Mouse (Mus musculus): ENCODE results near the gene Pou1f1. TPM values are rescaled to one million over a fixed set of nuclear protein-coding genes. Genes with fewer than 3 reads are reported as not detected.

Gene Pou1f1
- polyA plus RNA-seq, 1 experiment = not detected

DNA sequence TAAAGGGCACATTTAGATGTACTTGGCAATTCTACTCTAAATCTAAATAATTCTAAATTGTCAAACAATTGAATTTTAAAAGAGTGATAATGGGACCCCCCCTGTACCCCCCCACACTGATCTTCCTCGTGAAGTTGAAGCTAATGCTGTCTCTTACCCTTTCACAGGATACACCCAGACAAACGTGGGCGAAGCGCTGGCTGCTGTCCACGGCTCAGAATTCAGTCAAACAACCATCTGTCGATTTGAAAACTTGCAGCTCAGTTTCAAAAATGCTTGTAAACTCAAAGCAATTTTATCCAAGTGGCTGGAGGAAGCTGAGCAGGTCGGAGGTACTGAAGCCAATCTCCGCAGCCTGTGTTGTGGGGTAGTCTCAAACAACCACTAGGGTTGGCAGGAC lies 11.4 kb downstream of the Pou1f1 start:
- no peak for TF ChIP-seq POLR2A (IDR thresholded peaks at IDR 0.05; ENCODE audit: borderline replicate concordance, extremely low read depth, low read depth, low read length)
- no peak for TF ChIP-seq CTCF (IDR thresholded peaks at IDR 0.05; ENCODE audit: insufficient read depth, low read length)
- H3K4me1 ChIP-seq (ENCODE audit: control insufficient read depth, insufficient read depth, low read length) = no peaks in the 10 kb centered on the region
- no peak for DNase-seq
- no peak overlapping the region for H3K4me3 ChIP-seq (replicated peaks; ENCODE audit: extremely low read depth, low read depth, low read length)
- 58% methylated on average over 8 of the region's 8 CpGs for WGBS

DNA sequence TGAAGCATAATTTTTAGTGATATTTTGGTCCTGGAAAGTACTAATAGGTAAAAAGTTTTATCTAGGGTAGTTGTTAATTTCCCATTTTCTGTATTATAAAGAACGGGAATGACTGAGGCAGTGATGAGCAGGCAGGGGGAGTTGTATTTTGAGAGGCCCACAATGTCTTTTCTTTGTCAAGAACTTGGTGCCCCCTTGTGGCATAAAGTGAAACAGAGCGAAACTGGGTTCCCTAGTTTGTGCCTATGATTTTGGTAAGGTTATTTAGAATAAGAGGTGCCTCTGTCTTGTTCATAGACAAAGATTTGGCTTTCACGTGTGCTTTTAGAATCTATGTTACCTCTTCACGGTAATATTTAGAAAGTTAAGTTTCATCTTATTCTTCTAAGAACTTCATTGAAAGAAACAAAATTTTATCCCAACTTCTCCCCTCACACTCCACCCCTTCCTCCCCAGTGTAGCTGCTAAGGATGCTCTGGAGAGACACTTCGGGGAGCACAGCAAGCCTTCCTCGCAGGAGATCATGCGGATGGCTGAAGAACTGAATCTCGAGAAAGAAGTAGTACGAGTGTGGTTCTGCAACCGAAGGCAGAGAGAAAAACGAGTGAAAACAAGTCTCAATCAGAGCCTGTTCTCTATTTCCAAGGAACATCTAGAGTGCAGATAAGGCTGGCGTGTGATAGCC lies 13.1 kb downstream of the Pou1f1 start:
- 29% methylated on average over 12 of the region's 12 CpGs for WGBS
- no peak for DNase-seq
- H3K4me3 ChIP-seq (replicated peaks; ENCODE audit: extremely low read depth, low read depth, low read length) = no peak overlapping the region
- TF ChIP-seq POLR2A (IDR thresholded peaks at IDR 0.05; ENCODE audit: borderline replicate concordance, extremely low read depth, low read depth, low read length) = no peak
- H3K4me1 ChIP-seq (ENCODE audit: control insufficient read depth, insufficient read depth, low read length) = no peaks in the 10 kb centered on the region

DNA sequence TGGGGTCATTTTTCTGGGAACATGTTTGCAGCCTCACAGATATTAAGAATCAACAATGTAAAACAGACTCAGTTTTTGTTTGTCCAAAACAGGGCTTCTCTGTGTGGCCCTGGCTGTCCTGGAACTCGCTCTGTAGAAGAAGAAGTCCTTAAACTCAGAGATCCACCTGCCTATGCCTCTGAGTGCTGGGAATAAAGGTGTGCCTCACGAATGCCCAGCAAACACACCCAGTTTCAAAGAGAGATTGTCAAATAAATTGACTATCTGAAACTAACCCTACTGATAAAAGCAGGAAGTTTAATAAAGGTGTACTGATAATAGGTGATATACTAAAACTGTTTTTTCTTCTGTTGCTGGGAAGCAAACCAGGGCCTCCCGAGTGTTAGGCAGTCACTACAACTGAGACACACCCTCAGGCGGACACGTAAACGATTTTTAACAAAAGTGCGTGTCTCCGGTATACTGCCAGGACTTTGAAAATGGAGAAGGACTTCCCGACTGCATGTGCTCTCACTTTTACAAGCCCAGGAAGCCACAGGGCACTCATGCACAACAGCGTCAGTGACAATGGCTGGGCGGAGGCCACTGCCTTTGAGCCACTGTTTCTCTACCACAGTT lies 23.5 kb downstream of the Pou1f1 start:
- WGBS = 81% methylated on average over 11 of the region's 11 CpGs
- no peak for DNase-seq
- no peaks in the 10 kb centered on the region for H3K4me1 ChIP-seq (ENCODE audit: control insufficient read depth, insufficient read depth, low read length)
- H3K4me3 ChIP-seq (replicated peaks; ENCODE audit: extremely low read depth, low read depth, low read length) = no peak overlapping the region
- TF ChIP-seq POLR2A (IDR thresholded peaks at IDR 0.05; ENCODE audit: borderline replicate concordance, extremely low read depth, low read depth, low read length) (no peak), CTCF (IDR thresholded peaks at IDR 0.05; ENCODE audit: insufficient read depth, low read length) (no peak)

DNA sequence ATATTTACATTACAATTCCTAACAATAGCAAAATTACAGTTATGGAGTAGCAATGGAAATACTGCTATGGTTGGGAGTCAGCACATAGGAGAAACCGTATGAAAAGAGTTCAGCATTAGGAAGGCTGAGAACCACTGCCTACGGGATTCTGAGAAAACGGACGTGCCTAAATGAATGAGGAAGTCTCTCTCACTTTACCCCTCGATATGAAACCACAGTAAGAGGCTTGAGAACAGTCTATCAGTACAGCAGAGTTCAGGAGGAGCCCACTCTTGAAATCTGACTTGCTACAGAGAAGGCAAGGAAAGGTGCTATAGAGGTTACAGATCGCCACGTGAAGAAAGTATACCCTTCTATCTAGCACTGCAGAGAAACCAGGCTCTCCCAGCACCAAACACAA lies 28.6 kb downstream of the Pou1f1 start:
- Histone ChIP-seq H3K4me1 (ENCODE audit: control insufficient read depth, insufficient read depth, low read length) (no peaks in the 10 kb centered on the region; the same call in 1 of the 2 replicates), H3K4me3 (replicated peaks; ENCODE audit: extremely low read depth, low read depth, low read length) (no peak overlapping the region)
- 65% methylated on average over 7 of the region's 7 CpGs for WGBS
- TF ChIP-seq POLR2A (IDR thresholded peaks at IDR 0.05; ENCODE audit: borderline replicate concordance, extremely low read depth, low read depth, low read length) (no peak), CTCF (IDR thresholded peaks at IDR 0.05; ENCODE audit: insufficient read depth, low read length) (no peak)
- DNase-seq = no peak

DNA sequence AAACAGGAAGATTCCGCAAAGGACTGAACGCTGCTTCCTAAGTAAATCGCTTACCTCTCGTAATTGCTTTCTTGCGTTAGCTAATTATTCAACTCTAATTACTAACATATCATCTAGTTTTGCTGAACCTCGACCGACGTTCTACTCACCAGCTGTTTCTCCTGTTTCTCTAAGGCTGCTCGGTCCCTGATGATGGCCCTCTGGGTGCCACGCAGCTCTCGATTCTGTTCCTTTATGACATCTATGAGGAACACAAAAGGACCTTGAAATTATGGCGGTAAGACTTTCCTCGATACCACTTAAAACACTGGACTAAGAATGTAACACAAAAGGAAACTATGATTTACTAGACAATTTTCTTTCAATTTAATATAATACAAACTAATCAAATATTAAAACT lies 30.5 kb downstream of the Pou1f1 start:
- peaks cover 8% of the 10 kb centered on the region; the same call in 1 of the 2 replicates for H3K4me1 ChIP-seq (ENCODE audit: control insufficient read depth, insufficient read depth, low read length)
- TF ChIP-seq POLR2A (IDR thresholded peaks at IDR 0.05; ENCODE audit: borderline replicate concordance, extremely low read depth, low read depth, low read length) = no peak
- no peak for TF ChIP-seq CTCF (IDR thresholded peaks at IDR 0.05; ENCODE audit: insufficient read depth, low read length)
- DNase-seq = no peak
- H3K4me3 ChIP-seq (replicated peaks; ENCODE audit: extremely low read depth, low read depth, low read length) = no peak overlapping the region
- WGBS = 90% methylated on average over 13 of the region's 13 CpGs

DNA sequence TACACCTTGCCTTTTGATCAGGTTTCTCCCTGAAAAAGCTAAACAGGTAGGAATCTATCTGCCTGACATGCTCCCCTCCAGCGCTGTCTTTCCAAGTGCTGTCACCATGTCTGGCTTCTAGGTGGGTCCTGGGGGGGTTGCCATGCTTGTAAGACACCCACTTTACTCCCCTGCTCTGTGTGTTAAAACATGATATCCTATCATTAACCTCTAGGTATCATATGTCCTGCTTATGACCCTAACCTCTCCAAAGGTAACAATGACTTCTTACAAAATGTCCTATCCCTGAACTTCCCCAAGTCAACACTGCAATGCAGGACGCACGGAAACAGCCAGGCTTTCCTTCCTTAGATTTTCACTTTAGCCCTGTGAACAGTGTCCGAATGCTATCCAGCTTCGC lies 34.0 kb downstream of the Pou1f1 start:
- 70% methylated on average over 5 of the region's 5 CpGs for WGBS
- Histone ChIP-seq H3K4me1 (ENCODE audit: control insufficient read depth, insufficient read depth, low read length) (peaks cover 8% of the 10 kb centered on the region), H3K4me3 (replicated peaks; ENCODE audit: extremely low read depth, low read depth, low read length) (no peak overlapping the region)
- no peak for TF ChIP-seq POLR2A (IDR thresholded peaks at IDR 0.05; ENCODE audit: borderline replicate concordance, extremely low read depth, low read depth, low read length)
- no peak for DNase-seq

DNA sequence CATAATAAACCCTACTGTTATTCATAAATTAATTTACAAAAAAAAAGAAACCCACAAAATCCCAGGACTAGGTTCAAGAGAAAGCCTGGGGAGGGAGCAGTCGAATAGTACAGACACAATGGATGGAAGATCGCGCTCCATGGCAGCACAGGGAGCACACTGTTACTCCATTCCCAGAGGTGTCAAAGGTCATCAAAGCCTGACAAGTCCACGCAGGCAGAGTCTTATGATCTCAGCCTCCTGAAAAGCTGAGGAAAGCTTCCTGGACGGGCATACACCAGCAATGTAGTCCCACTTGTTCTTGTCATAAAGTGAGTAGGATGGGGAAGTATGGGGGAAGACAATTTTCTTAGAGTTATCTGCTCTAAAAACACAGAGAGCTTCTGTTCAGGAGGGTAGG lies 37.1 kb downstream of the Pou1f1 start:
- no peak overlapping the region for H3K4me3 ChIP-seq (replicated peaks; ENCODE audit: extremely low read depth, low read depth, low read length)
- TF ChIP-seq POLR2A (IDR thresholded peaks at IDR 0.05; ENCODE audit: borderline replicate concordance, extremely low read depth, low read depth, low read length) (no peak), CTCF (IDR thresholded peaks at IDR 0.05; ENCODE audit: insufficient read depth, low read length) (no peak)
- 82% methylated on average over 5 of the region's 5 CpGs for WGBS
- peaks cover 11% of the 10 kb centered on the region for H3K4me1 ChIP-seq (ENCODE audit: control insufficient read depth, insufficient read depth, low read length)
- no peak for DNase-seq

DNA sequence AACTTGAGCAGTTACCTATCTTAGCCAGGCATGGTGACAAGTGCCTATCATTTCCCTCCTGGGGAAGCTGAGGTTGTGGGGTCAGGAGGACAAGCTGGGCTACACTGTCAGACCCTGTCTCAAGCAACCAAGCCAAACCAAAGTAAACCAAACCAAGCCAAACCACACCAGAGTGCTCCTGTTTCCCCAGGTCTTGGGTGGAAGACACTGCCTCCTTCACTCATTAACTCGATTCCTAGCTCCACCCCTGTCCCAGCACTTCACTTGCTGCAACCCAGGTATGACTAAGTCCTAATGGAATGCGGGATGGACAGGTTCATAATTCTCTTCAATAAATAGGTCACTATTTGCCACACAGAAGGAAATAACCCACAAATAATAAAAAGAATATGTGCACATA lies 39.3 kb downstream of the Pou1f1 start:
- H3K4me3 ChIP-seq (replicated peaks; ENCODE audit: extremely low read depth, low read depth, low read length) = no peak overlapping the region
- TF ChIP-seq CTCF (IDR thresholded peaks at IDR 0.05; ENCODE audit: insufficient read depth, low read length) (no peak), POLR2A (IDR thresholded peaks at IDR 0.05; ENCODE audit: borderline replicate concordance, extremely low read depth, low read depth, low read length) (no peak)

DNA sequence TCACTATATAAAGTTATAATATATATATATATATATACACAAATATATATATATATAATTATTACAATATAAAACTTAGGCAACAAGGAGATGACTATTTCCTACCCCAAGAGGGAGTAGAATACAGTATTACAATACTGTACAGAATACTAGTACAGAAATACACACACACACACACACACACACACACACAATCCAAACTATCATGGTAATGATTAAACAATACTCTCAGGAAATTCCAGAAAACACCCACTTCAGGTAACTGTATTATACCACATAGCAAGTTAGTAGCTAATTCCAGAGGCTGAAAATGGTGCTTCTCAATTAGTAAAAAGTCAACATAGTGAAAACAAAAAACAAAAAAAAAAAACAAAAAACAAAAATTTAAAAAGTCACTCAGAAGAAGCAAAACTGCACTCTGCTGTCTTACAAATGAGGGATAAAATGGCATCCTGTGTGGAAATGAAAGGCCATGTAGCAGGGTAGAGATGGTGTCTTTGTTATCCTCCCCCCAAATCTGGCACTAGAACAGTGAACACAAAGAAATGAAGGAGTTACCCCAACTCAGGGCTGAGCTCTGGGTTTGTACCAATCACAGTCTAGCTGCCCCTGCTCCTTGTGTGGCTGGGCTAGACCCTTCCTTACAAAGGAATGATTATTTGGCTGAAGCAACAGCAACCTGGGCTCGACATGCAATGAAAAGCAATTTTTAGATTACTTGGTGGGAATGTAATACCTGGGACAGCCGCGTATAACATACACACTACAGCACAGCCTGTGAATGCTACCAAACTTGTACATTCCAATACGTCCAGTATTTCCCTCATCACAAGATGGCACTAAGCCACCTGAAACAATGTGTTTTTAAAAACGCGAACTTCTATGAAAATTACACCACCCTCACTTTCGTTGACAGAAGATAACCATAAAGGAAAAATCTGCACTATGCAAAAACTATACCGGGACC lies 41.0 kb downstream of the Pou1f1 start:
- 4% methylated on average over 8 of the region's 8 CpGs for WGBS
- peak; percentile 7 for DNase-seq
- no peak for TF ChIP-seq POLR2A (IDR thresholded peaks at IDR 0.05; ENCODE audit: borderline replicate concordance, extremely low read depth, low read depth, low read length)
- TF ChIP-seq CTCF (IDR thresholded peaks at IDR 0.05; ENCODE audit: insufficient read depth, low read length) = no peak
- Histone ChIP-seq H3K4me3 (replicated peaks; ENCODE audit: extremely low read depth, low read depth, low read length) (peak overlapping the region; percentile 86), H3K4me1 (ENCODE audit: control insufficient read depth, insufficient read depth, low read length) (peaks cover 6% of the 10 kb centered on the region; the same call in 1 of the 2 replicates)

More for the DNA sequence above, 39.3 kb downstream of the Pou1f1 start:
- DNase-seq = peak; percentile 15
- 64% methylated on average over 2 of the region's 2 CpGs for WGBS
- peaks cover 10% of the 10 kb centered on the region for H3K4me1 ChIP-seq (ENCODE audit: control insufficient read depth, insufficient read depth, low read length)

Data from lung, adult 2 months (tissue).